Mouse (Mus musculus): Measurements from ENCODE around the gene Gse1. TPM values are rescaled to one million over a fixed set of nuclear protein-coding genes. Genes with fewer than 3 reads are reported as not detected.

Gene Gse1
- polyA plus RNA-seq, 1 experiment from 2014 or later, result 25.3 TPM

DNA sequence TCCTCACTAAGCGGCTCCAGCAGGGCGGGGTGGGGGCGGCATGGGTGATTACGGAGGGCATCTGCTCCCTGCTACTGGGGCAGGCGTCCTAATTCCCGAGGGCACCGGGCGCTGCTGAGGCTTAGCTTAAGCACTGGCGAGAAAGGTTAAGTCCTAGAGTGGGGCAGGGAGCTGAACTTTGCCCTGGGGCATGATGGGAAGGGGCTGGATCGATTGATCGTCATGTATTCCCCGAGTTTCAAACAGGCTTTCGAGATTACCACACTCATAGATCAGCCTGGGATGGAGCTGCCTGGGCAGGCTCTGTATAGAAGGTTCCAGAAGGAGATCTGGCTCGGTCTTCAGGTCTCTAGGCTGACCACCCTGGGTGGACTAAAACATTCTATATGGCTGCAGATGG lies 393.9 kb downstream of the Gse1 start:
- Histone ChIP-seq H3K27ac (ENCODE audit: low read depth, low read length) (peak overlapping the region; percentile 65), H3K9me3 (ENCODE audit: control insufficient read depth, low read length) (no peaks in the 10 kb centered on the region), H3K4me1 (replicated peaks; ENCODE audit: control insufficient read depth, insufficient read depth, low read length) (peaks cover 32% of the 10 kb centered on the region), H3K4me2 (no peak overlapping the region), H3K36me3 (ENCODE audit: control insufficient read depth, insufficient read depth, low read length) (no peaks in the 10 kb centered on the region), H3K9ac (ENCODE audit: low read depth, low read length) (no peak overlapping the region), H3K4me3 (ENCODE audit: low read depth, low read length) (no peak overlapping the region), H3K27me3 (replicated peaks; ENCODE audit: control insufficient read depth, insufficient read depth, low read length) (no peaks in the 10 kb centered on the region)
- ATAC-seq (replicated peaks; ENCODE audit: low FRiP score) (no peak), DNase-seq (ENCODE audit: low spot score) (no peak)
- 66% methylated on average over 14 of the region's 14 CpGs for WGBS

DNA sequence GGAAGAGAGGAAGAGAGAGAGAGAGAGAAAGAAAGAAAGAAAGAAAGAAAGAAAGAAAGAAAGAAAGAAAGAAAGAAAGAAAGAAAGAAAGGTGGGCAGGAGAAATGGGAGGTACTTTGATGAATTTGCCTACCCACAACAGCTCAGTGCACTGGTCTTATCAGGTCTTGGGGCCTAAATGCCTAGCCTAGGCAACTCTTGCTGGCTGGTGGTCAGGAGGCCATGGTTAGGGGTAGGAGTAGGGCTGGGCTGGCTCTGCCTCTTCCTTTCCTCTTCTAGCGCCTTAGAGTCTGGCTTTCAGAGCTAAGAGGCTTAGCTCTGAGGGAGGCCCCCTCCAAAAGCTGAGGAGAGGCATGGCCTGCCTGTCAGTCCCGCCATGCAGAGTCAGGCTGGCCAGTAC lies 395.4 kb downstream of the Gse1 start:
- Histone ChIP-seq H3K36me3 (ENCODE audit: control insufficient read depth, insufficient read depth, low read length) (no peaks in the 10 kb centered on the region), H3K9ac (ENCODE audit: low read depth, low read length) (no peak overlapping the region), H3K4me2 (no peak overlapping the region; the same call in 1 of the 2 replicates), H3K27me3 (replicated peaks; ENCODE audit: control insufficient read depth, insufficient read depth, low read length) (no peaks in the 10 kb centered on the region), H3K4me3 (ENCODE audit: low read depth, low read length) (no peak overlapping the region), H3K27ac (ENCODE audit: low read depth, low read length) (0 out of 2 replicates have a peak overlapping the region, but pooled peaks have one; percentile 43), H3K4me1 (replicated peaks; ENCODE audit: control insufficient read depth, insufficient read depth, low read length) (peaks cover 30% of the 10 kb centered on the region), H3K9me3 (ENCODE audit: control insufficient read depth, low read length) (no peaks in the 10 kb centered on the region)
- WGBS, result 43% methylated on average over 2 of the region's 2 CpGs
- DNase-seq (ENCODE audit: low spot score) (no peak), ATAC-seq (replicated peaks; ENCODE audit: low FRiP score) (peak; percentile 80)

DNA sequence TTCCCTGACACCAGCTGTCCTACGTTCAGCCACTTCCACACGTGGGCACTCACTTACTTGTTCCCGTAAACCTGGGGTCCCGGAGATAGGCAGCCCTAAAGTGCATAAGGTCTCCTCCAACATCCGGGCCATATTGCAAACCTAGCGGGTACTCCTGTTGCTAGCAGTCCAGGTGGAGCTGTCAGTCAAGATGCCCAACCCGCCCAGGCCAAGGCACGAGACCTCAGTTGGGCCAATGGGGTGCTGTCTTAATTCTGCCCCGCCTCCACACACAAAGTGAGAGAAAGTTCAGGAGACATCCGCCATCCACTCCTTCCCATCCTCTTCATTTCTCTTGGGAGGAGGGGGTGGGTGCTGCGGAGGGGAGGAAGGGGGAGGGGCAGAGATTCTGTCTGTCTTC lies 398.2 kb downstream of the Gse1 start:
- Histone ChIP-seq H3K36me3 (ENCODE audit: control insufficient read depth, insufficient read depth, low read length) (no peaks in the 10 kb centered on the region), H3K4me3 (ENCODE audit: low read depth, low read length) (no peak overlapping the region), H3K4me1 (replicated peaks; ENCODE audit: control insufficient read depth, insufficient read depth, low read length) (peaks cover 17% of the 10 kb centered on the region), H3K9ac (ENCODE audit: low read depth, low read length) (no peak overlapping the region), H3K27ac (ENCODE audit: low read depth, low read length) (no peak overlapping the region), H3K27me3 (replicated peaks; ENCODE audit: control insufficient read depth, insufficient read depth, low read length) (peaks cover 14% of the 10 kb centered on the region), H3K9me3 (ENCODE audit: control insufficient read depth, low read length) (no peaks in the 10 kb centered on the region), H3K4me2 (no peak overlapping the region)
- DNase-seq (ENCODE audit: low spot score) (no peak), ATAC-seq (replicated peaks; ENCODE audit: low FRiP score) (0 out of 2 replicates have a peak, but pooled peaks have one; percentile 39)
- WGBS, result 65% methylated on average over 11 of the region's 11 CpGs

DNA sequence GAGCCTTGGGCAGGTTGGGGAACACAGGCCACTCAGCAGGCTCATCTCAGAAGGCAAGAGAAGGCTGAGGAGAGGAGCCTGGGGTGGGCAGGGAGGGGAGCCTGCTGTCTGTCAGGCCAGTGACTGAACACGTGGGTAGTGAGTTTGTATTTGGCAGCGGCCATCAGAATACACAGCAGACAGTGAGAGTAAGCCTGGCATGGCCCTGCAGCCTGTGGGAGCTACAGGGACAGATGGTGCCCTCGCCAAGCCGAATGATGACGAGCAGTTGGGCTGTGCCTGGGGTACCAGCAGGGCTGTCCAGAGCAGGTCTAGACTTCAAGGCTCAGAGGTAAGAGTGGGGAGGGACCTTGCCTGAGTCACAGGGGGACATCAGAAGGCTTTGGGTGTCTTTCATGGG lies 399.0 kb downstream of the Gse1 start:
- H3K9me3 ChIP-seq (ENCODE audit: control insufficient read depth, low read length), result no peaks in the 10 kb centered on the region
- no peak for DNase-seq (ENCODE audit: low spot score)
- 86% methylated on average over 5 of the region's 5 CpGs for WGBS

DNA sequence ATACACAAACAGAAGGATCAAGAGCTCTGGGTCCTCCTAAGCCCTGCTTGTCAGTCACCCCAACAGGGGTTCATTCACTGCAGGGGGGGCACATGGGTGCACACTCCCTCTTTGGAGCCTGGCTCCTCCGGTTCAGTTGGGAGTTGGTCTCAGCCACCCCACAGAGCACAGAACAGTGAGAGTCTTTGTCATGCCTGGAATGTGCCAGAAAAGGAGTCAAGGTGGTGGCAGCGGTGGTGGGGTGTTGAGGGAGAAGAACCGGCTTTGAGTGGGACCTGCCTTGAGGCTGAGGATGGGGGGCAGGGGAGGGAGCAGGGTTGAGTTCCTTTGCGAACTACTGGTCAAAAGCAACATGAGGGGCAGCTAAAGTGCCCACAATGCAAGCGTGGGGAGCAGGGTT lies 401.8 kb downstream of the Gse1 start:
- peaks cover 43% of the 10 kb centered on the region for H3K27me3 ChIP-seq (replicated peaks; ENCODE audit: control insufficient read depth, insufficient read depth, low read length)
- WGBS, result 49% methylated on average over 5 of the region's 5 CpGs

More for the DNA sequence above, 399.0 kb downstream of the Gse1 start:
- no peak overlapping the region for H3K4me3 ChIP-seq (ENCODE audit: low read depth, low read length)
- no peak overlapping the region for H3K9ac ChIP-seq (ENCODE audit: low read depth, low read length)
- H3K4me2 ChIP-seq, result no peak overlapping the region
- H3K27ac ChIP-seq (ENCODE audit: low read depth, low read length), result no peak overlapping the region
- no peak for ATAC-seq (replicated peaks; ENCODE audit: low FRiP score)
- peaks cover 21% of the 10 kb centered on the region for H3K27me3 ChIP-seq (replicated peaks; ENCODE audit: control insufficient read depth, insufficient read depth, low read length)
- H3K4me1 ChIP-seq (replicated peaks; ENCODE audit: control insufficient read depth, insufficient read depth, low read length), result peaks cover 10% of the 10 kb centered on the region
- H3K36me3 ChIP-seq (ENCODE audit: control insufficient read depth, insufficient read depth, low read length), result no peaks in the 10 kb centered on the region

DNA sequence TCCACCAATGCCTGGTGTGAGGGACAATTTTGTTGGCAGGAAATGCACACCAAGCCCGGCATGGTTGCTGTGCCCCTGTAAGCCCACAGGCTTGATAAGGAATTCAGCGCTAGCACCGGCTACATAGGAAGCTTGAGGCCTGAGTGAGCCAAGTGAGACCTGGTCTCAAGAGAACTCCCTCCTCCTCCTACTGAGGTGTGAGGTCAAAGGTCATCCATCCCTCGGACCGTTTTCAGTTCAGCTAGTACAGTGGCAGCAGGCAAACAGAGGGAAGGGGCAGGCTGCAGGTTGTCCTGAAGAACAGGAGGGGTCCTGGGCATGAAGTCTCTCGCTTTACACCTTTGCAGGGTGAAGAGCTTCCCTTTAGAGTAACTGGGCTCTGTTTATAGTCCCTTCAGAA lies 402.6 kb downstream of the Gse1 start:
- no peak for ATAC-seq (replicated peaks; ENCODE audit: low FRiP score)
- Histone ChIP-seq H3K4me3 (ENCODE audit: low read depth, low read length) (no peak overlapping the region), H3K36me3 (ENCODE audit: control insufficient read depth, insufficient read depth, low read length) (no peaks in the 10 kb centered on the region), H3K4me1 (replicated peaks; ENCODE audit: control insufficient read depth, insufficient read depth, low read length) (peaks cover 8% of the 10 kb centered on the region), H3K4me2 (no peak overlapping the region), H3K27me3 (replicated peaks; ENCODE audit: control insufficient read depth, insufficient read depth, low read length) (peaks cover 49% of the 10 kb centered on the region), H3K27ac (ENCODE audit: low read depth, low read length) (no peak overlapping the region; the same call in 1 of the 2 replicates), H3K9me3 (ENCODE audit: control insufficient read depth, low read length) (peaks cover 2% of the 10 kb centered on the region; the same call in 1 of the 2 replicates), H3K9ac (ENCODE audit: low read depth, low read length) (no peak overlapping the region)
- DNase-seq (ENCODE audit: low spot score), result no peak
- WGBS, result 34% methylated on average over 6 of the region's 6 CpGs

More for the DNA sequence above, 401.8 kb downstream of the Gse1 start:
- Histone ChIP-seq H3K9ac (ENCODE audit: low read depth, low read length) (no peak overlapping the region), H3K9me3 (ENCODE audit: control insufficient read depth, low read length) (peaks cover 2% of the 10 kb centered on the region; the same call in 1 of the 2 replicates), H3K36me3 (ENCODE audit: control insufficient read depth, insufficient read depth, low read length) (no peaks in the 10 kb centered on the region), H3K4me2 (no peak overlapping the region), H3K4me1 (replicated peaks; ENCODE audit: control insufficient read depth, insufficient read depth, low read length) (peaks cover 8% of the 10 kb centered on the region), H3K27ac (ENCODE audit: low read depth, low read length) (no peak overlapping the region), H3K4me3 (ENCODE audit: low read depth, low read length) (no peak overlapping the region)
- no peak for ATAC-seq (replicated peaks; ENCODE audit: low FRiP score)
- no peak for DNase-seq (ENCODE audit: low spot score)

Small RNA genes lying within 50 kb of the gene (microRNA-seq; reads per million reads assigned to microRNA genes)
- not detected for gene Gm22715 (ENCODE audit: borderline number of aligned reads)
- 1.1 reads per million for gene Mir7687 (ENCODE audit: borderline number of aligned reads)

Other genes starting within 250 kb of the Gse1 start
- 3.8 and 4.4 TPM in 2 replicates for gene Crispld2, start 236.0 kb upstream of the Gse1 start, polyA plus RNA-seq (2014; fragmentation: Nextera tagmentation; extraction: Ambion mirVana)
- 27.4 and 30.1 TPM in 2 replicates for gene Zdhhc7, start 127.0 kb upstream of the Gse1 start, polyA plus RNA-seq (2014; fragmentation: Nextera tagmentation; extraction: Ambion mirVana)
- 2.1 TPM in 2 replicates for gene 6430548M08Rik, start 114.3 kb upstream of the Gse1 start, polyA plus RNA-seq (2014; fragmentation: Nextera tagmentation; extraction: Ambion mirVana)
- 0.27 TPM in 1 of 2 replicates, not detected in the other for gene Fam92b, start 51.0 kb upstream of the Gse1 start, polyA plus RNA-seq (2014; fragmentation: Nextera tagmentation; extraction: Ambion mirVana)

All from liver, embryonic 11.5 days (tissue).